Mouse (Mus musculus) lung, postnatal 0 days (tissue): ENCODE data around the gene Klhdc3. TPM values are rescaled to one million over a fixed set of nuclear protein-coding genes. Genes with fewer than 3 reads are reported as not detected.
A peak's percentile ranks its signal among the peaks of the same experiment; 100 is the strongest.

ENCODE experiments used
- ATAC-seq: fragments of 200-750 bp; cut with Nextera tagmentation; 2 replicates; pipeline ENCODE4 v1.8.0; 2017; ENCODE audit warnings: moderate library complexity
- DNase-seq: peaks from one replicate; pipeline ENCODE4 v3.0.0-alpha.2; 2016; ENCODE audit warnings: low spot score
- H3K27ac ChIP-seq: fragments of 300-500 bp; sonication (generic); 2 replicates; pipeline ENCODE4 v1.5.1; 2014; ENCODE audit warnings: antibody characterized with exemption, mild to moderate bottlenecking, low read length, mixed read lengths
- H3K27me3 ChIP-seq: fragments of 300-500 bp; sonication (generic); replicated peaks from 2 replicates; pipeline ENCODE4 v1.6.1; 2014; ENCODE audit warnings: low read length, mixed read lengths; ENCODE audit not compliant: insufficient read depth
- H3K36me3 ChIP-seq: fragments of 300-500 bp; sonication (generic); 2 replicates; pipeline ENCODE4 v1.6.1; 2014; ENCODE audit warnings: low read length, mixed read lengths; ENCODE audit not compliant: insufficient read depth
- H3K4me1 ChIP-seq: fragments of 300-500 bp; sonication (generic); 2 replicates; pipeline ENCODE4 v1.6.1; 2014; ENCODE audit warnings: antibody characterized with exemption, low read depth, low read length, mixed read lengths; ENCODE audit not compliant: insufficient read depth
- H3K4me2 ChIP-seq: fragments of 300-500 bp; sonication (generic); replicated peaks from 2 replicates; pipeline ENCODE4 v1.6.1; 2014; ENCODE audit warnings: low read depth, mild to moderate bottlenecking, low read length, moderate library complexity, mixed read lengths
- H3K4me3 ChIP-seq: fragments of 300-500 bp; sonication (generic); 2 replicates; pipeline ENCODE4 v1.5.1; 2014; ENCODE audit warnings: low read depth, low read length
- H3K9ac ChIP-seq: fragments of 300-500 bp; sonication (generic); replicated peaks from 2 replicates; pipeline ENCODE4 v1.6.1; 2014; ENCODE audit warnings: low read depth, mild to moderate bottlenecking
- H3K9me3 ChIP-seq: fragments of 300-500 bp; sonication (generic); 2 replicates; pipeline ENCODE4 v1.6.1; 2016; ENCODE audit warnings: low read length, mixed read lengths
- CTCF ChIP-seq: IDR thresholded peaks from 2 replicates; pipeline ENCODE4 v1.5.1; 2016; ENCODE audit warnings: antibody characterized with exemption, mild to moderate bottlenecking
- EP300 ChIP-seq: IDR thresholded peaks from 2 replicates; pipeline ENCODE4 v1.6.1; 2016; ENCODE audit warnings: antibody characterized with exemption, mild to moderate bottlenecking, control low read depth
- WGBS: fragments of 180-500 bp; shearing (Covaris S2); extraction: QIAGEN DNeasy Blood & Tissue Kit; methylation state at CpG from one replicate; pipeline ENCODE4 v1.1.7; 2014; 5-methylcytosine and 5-hydroxymethylcytosine counted together
- polyA plus RNA-seq: library from polyadenylated mRNA; unstranded; fragments of >200 nt; fragmentation: Nextera tagmentation; extraction: Ambion mirVana; gene quantifications from 2 replicates; pipeline ENCODE4 v1.2.1, GENCODE M21; 2015

The Klhdc3 gene
- polyA plus RNA-seq, 1 experiment from 2014 or later: 111 TPM

- peak; percentile 94 for DNase-seq
- WGBS: 16% methylated on average over 15 of the region's 15 CpGs
- no peaks in the 10 kb centered on the region for H3K4me1 ChIP-seq
- H3K9me3 ChIP-seq: no peaks in the 10 kb centered on the region
- TF ChIP-seq EP300: no peak
- TF ChIP-seq CTCF: peak; percentile 80
- peak; percentile 66 for ATAC-seq
- H3K4me3 ChIP-seq: no peak overlapping the region
- no peaks in the 10 kb centered on the region for H3K27me3 ChIP-seq
- no peak overlapping the region for H3K9ac ChIP-seq
- H3K27ac ChIP-seq: no peak overlapping the region
- H3K36me3 ChIP-seq: peaks cover 14% of the 10 kb centered on the region; the same call in 1 of the 2 replicates
- H3K4me2 ChIP-seq: no peak overlapping the region; the same call in 1 of the 2 replicates
Observed at GRCm38 (mm10) chr17:46636831-46637523, 43.7 kb downstream of the Klhdc3 start.

DNA sequence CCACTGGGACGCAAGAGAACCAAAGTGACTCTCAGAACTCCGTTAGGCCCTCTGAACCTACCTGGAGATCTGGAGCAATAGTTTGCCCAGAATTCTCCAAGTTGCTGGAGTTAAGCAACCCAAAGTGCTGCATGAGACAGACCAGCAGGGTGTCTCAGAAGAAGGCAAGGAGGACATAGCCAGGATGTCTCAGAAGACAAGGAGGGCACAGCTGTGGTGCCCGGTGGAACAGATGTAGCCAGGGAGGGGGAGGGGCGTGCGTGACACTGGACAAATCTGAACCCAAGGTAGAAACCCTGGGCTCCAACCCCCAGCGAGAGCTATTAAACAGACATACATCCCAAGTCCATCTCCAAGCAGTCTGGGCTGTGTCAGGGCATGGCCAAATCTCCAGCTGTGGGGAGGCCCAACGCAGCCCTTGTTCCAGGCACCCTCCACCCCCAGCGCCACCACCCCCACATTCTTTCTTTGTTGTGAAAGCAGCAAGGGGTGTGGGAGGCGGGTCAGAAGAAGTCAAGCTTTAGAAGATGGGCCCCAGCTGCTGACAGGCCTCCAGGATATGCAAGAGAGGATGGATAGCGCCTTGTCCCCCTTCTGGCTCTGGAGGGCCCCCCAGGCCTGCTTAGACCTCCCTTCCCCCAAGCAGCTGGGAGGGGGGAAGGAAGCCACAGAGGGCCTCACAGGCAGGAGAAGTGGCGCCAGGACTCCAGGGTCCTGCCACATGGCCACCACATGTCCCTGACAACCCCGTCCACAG is 50.9 kb downstream of the Klhdc3 start:
- Histone ChIP-seq H3K9me3 (no peaks in the 10 kb centered on the region), H3K27ac (peak overlapping the region; percentile 97), H3K4me2 (peak overlapping the region; percentile 87), H3K9ac (peak overlapping the region; percentile 94), H3K4me3 (peak overlapping the region; percentile 86), H3K27me3 (no peaks in the 10 kb centered on the region), H3K36me3 (0 out of 2 replicates have a peak, but pooled peaks cover 7% of the 10 kb centered on the region), H3K4me1 (0 out of 2 replicates have a peak, but pooled peaks cover 5% of the 10 kb centered on the region)
- 16% methylated on average over 12 of the region's 12 CpGs for WGBS
- peak; percentile 95 for DNase-seq
- ATAC-seq: peak; percentile 84
- no peak; the same call in 1 of the 2 replicates for TF ChIP-seq EP300
- peak; percentile 33 for TF ChIP-seq CTCF

DNA sequence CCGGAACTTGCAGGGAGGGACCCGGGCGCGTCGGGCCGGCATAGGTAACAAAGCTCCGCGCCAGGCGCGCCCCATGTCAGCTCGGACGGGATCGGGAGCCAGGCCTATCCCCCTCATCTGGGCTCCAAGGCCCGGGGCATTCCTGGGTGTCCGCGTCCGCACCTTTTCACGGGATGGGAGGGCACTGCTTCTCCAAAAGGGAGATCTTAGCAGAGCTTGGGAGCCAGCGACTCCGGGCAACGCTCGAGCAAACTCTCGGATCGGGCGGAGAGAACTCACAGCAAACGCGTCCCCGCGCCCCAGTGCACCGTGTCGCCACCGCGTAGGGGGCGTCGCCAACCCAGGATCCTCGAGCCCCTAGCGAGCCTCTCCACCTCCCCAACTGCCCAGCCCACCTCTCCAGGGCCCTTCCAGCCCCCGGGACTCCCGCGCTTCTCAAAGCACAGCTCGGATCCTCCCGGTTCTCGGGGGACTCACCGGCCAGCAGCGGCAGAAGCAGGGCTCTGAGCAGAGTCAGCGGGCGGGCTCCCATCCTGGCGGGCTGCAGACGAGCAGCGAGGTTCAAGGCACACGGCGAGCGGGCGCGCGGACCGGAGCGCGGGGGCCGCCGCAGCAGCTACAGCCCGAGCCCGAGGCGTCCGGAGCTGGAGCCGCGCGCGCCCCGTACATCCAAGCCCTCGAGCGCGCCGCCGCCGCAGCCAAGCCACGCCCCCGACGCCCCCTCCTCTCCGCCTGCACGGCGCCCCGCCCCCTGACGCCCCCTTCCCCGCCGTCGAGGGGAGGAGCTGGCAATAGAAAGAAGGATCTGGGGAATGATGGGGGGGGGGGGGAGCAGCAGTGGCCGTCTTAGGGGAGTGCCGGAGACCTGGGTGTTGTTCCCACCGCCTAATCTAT is 51.7 kb downstream of the Klhdc3 start, which contains the start of gene Ptk7:
Ptk7 (minus strand) TSS at position 714 of the 894 bp plus-strand sequence.
- H3K36me3 ChIP-seq: 0 out of 2 replicates have a peak, but pooled peaks cover 7% of the 10 kb centered on the region
- no peaks in the 10 kb centered on the region for H3K27me3 ChIP-seq
- H3K4me3 ChIP-seq: peak within 1 kb of the TSS; percentile 86
- peaks cover 10% of the 10 kb centered on the region; the same call in 1 of the 2 replicates for H3K4me1 ChIP-seq
- TF ChIP-seq CTCF (0 out of 2 replicates have a peak, but pooled peaks have one; percentile 14), EP300 (no peak)
- ATAC-seq (peak; percentile 56), DNase-seq (peak; percentile 81)
- H3K9me3 ChIP-seq: no peaks in the 10 kb centered on the region
- peak within 1 kb of the TSS; percentile 94 for H3K9ac ChIP-seq
- H3K4me2 ChIP-seq: peak within 1 kb of the TSS; percentile 87
- H3K27ac ChIP-seq: peak within 1 kb of the TSS; percentile 97
- under 1% methylated on average over 64 of the region's 90 CpGs for WGBS

DNA sequence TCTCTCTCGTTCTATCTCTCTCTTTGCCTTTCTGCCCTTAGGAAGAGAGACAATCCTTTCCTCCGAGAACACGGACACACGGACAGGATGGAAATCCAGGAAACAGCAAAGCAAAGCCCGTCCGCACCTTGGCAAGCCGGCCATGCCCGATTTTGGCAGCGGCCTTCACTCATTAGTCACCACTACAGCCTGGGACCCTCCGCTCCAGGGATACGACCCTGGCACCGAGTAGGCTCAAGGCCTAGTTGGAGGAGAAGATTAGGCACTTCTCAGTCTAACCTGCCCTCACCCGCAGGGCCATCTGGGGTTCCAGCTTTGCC is 52.3 kb downstream of the Klhdc3 start:
- DNase-seq (no peak), ATAC-seq (no peak)
- peak overlapping the region; percentile 86 for H3K4me3 ChIP-seq
- peak overlapping the region; percentile 87 for H3K4me2 ChIP-seq
- H3K27ac ChIP-seq: peak overlapping the region; percentile 97
- no peaks in the 10 kb centered on the region for H3K27me3 ChIP-seq
- no peak for TF ChIP-seq CTCF
- 2% methylated on average over 13 of the region's 13 CpGs for WGBS
- H3K9me3 ChIP-seq: no peaks in the 10 kb centered on the region
- peak overlapping the region; percentile 94 for H3K9ac ChIP-seq
- peaks cover 16% of the 10 kb centered on the region; the same call in 1 of the 2 replicates for H3K4me1 ChIP-seq
- H3K36me3 ChIP-seq: 0 out of 2 replicates have a peak, but pooled peaks cover 7% of the 10 kb centered on the region

GRCm38 (mm10) chr17:46627409-46627808 is 53.3 kb downstream of the Klhdc3 start:
- DNase-seq (peak; percentile 66), ATAC-seq (no peak)
- Histone ChIP-seq H3K27ac (peak overlapping the region; percentile 97), H3K4me3 (peak overlapping the region; percentile 86), H3K9ac (peak overlapping the region; percentile 94; the same call in 1 of the 2 replicates), H3K4me1 (peaks cover 22% of the 10 kb centered on the region; the same call in 1 of the 2 replicates), H3K4me2 (peak overlapping the region; percentile 87), H3K27me3 (no peaks in the 10 kb centered on the region), H3K36me3 (0 out of 2 replicates have a peak, but pooled peaks cover 7% of the 10 kb centered on the region), H3K9me3 (no peaks in the 10 kb centered on the region)
- no peak for TF ChIP-seq CTCF
- no peak for TF ChIP-seq EP300
- 31% methylated on average over 6 of the region's 6 CpGs for WGBS
